Mouse (Mus musculus) forebrain, embryonic 13.5 days (tissue): ENCODE results near the gene D330045A20Rik. TPM values are rescaled to one million over a fixed set of nuclear protein-coding genes. Genes with fewer than 3 reads are reported as not detected.

Experiments used
- ATAC-seq: fragments of 200-750 bp; cut with Nextera tagmentation; 2 replicates; pipeline ENCODE4 v1.8.0; 2017
- H3K27ac ChIP-seq: fragments of 300-500 bp; sonication (generic); 2 replicates; pipeline ENCODE4 v1.5.1; 2015; ENCODE audit warnings: inconsistent platforms, mild to moderate bottlenecking, moderate library complexity
- H3K27me3 ChIP-seq: fragments of 300-500 bp; sonication (generic); 2 replicates; pipeline ENCODE4 v1.6.1; 2015; ENCODE audit warnings: mild to moderate bottlenecking, inconsistent platforms
- H3K36me3 ChIP-seq: fragments of 300-500 bp; sonication (generic); 2 replicates; pipeline ENCODE4 v1.6.1; 2015; ENCODE audit warnings: mild to moderate bottlenecking, inconsistent platforms; ENCODE audit not compliant: poor library complexity, severe bottlenecking
- H3K4me1 ChIP-seq: fragments of 300-500 bp; sonication (generic); 2 replicates; pipeline ENCODE4 v1.6.1; 2015; ENCODE audit warnings: inconsistent platforms
- H3K4me2 ChIP-seq: fragments of 300-500 bp; sonication (generic); 2 replicates; pipeline ENCODE4 v1.6.1; 2015; ENCODE audit warnings: inconsistent platforms, mild to moderate bottlenecking, moderate library complexity
- H3K4me3 ChIP-seq: fragments of 300-500 bp; sonication (generic); 2 replicates; pipeline ENCODE4 v1.5.1; 2015; ENCODE audit warnings: mild to moderate bottlenecking, inconsistent platforms
- H3K9ac ChIP-seq: fragments of 300-500 bp; sonication (generic); 2 replicates; pipeline ENCODE4 v1.6.1; 2015; ENCODE audit warnings: mild to moderate bottlenecking, inconsistent platforms
- H3K9me3 ChIP-seq: fragments of 300-500 bp; sonication (generic); replicated peaks from 2 replicates; pipeline ENCODE4 v1.6.1; 2016; ENCODE audit warnings: inconsistent platforms
- WGBS: fragments of 180-500 bp; shearing (Covaris S2); methylation state at CpG from one replicate; pipeline ENCODE4 v1.1.7; 2015; 5-methylcytosine and 5-hydroxymethylcytosine counted together
- polyA plus RNA-seq: library from polyadenylated mRNA; unstranded; fragments of >200 nt; fragmentation: Nextera tagmentation; extraction: Ambion mirVana; gene quantifications from 2 replicates; pipeline ENCODE4 v1.2.1, GENCODE M21; 2015

D330045A20Rik gene
- polyA plus RNA-seq, 1 experiment from 2014 or later: 1.9 TPM

GRCm38 (mm10) chrX:139596404-139596803 is 116.2 kb downstream of the D330045A20Rik start:
- 89% methylated on average over 6 of the region's 6 CpGs for WGBS
- no peak for ATAC-seq
- no peak overlapping the region for H3K9ac ChIP-seq
- H3K27me3 ChIP-seq: peaks cover 4% of the 10 kb centered on the region; the same call in 1 of the 2 replicates
- H3K4me1 ChIP-seq: no peaks in the 10 kb centered on the region
- H3K4me3 ChIP-seq: no peak overlapping the region
- H3K4me2 ChIP-seq: no peak overlapping the region
- no peaks in the 10 kb centered on the region for H3K36me3 ChIP-seq
- no peaks in the 10 kb centered on the region for H3K9me3 ChIP-seq
- H3K27ac ChIP-seq: no peak overlapping the region

Other genes starting within 250 kb of the D330045A20Rik start
- not detected in 2 replicates for gene Trap1a, start 146.7 kb upstream of the D330045A20Rik start, polyA plus RNA-seq
- 1.1 and 1.5 TPM in 2 replicates for gene Rnf128, start 82.9 kb downstream of the D330045A20Rik start, polyA plus RNA-seq
- gene Tbc1d8b, start 204.6 kb downstream of the D330045A20Rik start, polyA plus RNA-seq: 1.2 TPM in 2 replicates
- not detected in 2 replicates for gene Gm15013, start 234.1 kb downstream of the D330045A20Rik start, polyA plus RNA-seq